Mouse (Mus musculus) layer of hippocampus, adult 18-20 months (tissue): ENCODE measurements around the gene Arhgap8. TPM values are rescaled to one million over a fixed set of nuclear protein-coding genes. Genes with fewer than 3 reads are reported as not detected.

Source experiments
- DNase-seq, 2 experiments: peaks; one replicate each; pipeline ENCODE4 v3.0.0; 2022; ENCODE audit warnings: low spot score in 2 of 2
- total RNA-seq, 2 experiments: library from RNA; stranded (reverse); gene quantifications; 2 replicates each; pipeline ENCODE4 v1.2.3; 2021

The Arhgap8 gene
- total RNA-seq, 2 experiments from 2014 or later: 0.52 TPM; not detected in 1

DNA sequence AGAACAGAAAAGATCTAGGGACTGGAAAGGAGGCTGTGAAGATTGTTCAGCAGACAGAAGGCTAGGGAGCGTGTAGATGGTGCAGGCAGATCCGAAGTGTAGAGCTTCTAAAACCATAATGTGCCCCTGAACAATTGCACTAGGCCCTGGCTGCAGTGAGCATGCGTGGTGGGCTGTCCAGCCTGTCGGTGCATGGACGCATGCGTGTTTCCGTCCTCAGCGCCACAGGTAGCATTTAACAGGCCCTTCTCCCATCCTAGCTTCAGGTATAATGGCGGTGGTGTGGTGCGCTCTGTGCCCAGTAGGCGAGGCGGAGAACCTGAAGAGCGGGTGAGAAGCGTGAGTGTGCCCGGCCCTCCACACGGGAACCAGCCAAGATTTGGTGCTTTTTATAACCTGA is 65.0 kb downstream of the Arhgap8 start:
- no peak for DNase-seq

DNA sequence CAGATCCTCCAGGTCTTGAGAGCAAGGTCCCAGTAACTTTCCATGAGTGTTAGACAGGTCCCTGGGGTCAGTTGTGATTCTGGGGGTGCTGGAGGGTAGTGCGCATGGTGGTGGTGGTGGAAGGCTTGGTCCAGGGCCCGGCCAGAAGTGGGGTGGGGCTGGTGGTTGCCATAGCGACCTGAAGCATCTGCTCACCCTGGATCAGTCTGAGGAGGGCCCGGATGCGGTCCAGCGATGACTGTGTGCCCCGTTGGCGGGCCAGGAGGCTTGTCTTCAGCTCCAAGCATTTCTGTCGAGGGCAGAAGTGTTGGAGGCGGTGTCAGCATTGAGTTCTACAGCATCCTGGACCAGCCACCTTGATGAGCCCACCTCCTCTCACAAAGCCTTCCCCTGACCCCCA is 67.3 kb downstream of the Arhgap8 start:
- DNase-seq: no peak

- no peak for DNase-seq
Measured at GRCm38 (mm10) chr15:84793649-84794048, 73.8 kb downstream of the Arhgap8 start.

- DNase-seq: peak in 1 of 2 experiments; percentile 58
Measured at GRCm38 (mm10) chr15:84800132-84800531, 80.3 kb downstream of the Arhgap8 start.

GRCm38 (mm10) chr15:84803685-84804084 is 83.8 kb downstream of the Arhgap8 start:
- peak; percentile 47 to 80 for DNase-seq

DNA sequence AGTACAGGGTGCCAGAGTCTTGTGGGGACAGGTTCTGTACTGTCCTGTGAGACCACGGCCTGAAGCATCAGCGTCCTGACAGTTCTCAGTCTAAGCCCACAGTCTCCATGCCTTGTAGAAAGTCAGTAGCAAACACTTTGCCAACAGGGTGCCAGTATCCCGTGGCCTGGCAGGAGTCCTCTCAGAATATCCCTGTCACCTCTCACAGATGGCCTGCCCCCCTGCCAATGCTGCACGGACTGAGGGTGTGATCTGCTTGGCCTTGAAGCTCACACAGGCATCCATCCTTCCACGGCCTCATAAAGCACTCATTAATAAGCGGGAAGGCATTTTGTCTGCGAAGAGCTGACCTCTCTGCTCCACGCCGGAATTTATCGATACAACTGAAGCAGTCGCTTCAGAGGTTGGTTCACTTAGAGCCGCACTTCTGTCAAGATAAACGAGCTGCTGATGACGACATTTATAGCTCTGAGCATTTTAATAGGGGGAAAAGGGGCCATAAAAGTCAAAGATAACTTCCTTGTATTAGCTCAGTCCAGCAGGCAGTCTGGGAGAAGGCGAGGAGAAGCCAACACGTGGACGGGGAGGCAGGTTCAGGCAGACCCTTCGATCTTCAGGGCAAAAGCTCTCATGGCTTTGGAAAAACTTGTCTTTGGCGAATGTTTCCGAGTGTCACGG is 89.6 kb downstream of the Arhgap8 start:
- DNase-seq: no peak

GRCm38 (mm10) chr15:84811126-84811525 is 91.3 kb downstream of the Arhgap8 start:
- DNase-seq: no peak

GRCm38 (mm10) chr15:84812831-84813357 is 93.0 kb downstream of the Arhgap8 start:
- DNase-seq: peak; percentile 28 to 63

DNA sequence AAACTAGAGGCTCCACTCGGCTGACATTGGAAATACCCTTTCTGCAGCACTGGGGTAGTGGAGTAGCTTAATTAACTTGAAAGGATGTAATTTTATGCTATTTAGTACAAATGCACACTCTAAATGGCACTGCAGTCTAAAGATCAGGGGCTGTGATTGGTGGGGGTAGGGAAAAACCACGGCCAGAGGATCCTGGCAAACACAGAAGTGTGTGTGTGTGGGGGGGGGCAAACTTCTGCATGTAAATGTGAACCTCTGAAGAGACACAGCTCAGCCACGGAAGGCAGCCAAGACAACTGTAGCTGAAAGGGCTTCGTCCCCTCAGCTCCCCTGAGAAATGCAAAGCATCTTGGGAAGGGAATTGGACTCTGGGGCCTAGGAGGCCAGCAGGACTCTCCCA is 95.3 kb downstream of the Arhgap8 start:
- no peak for DNase-seq

DNA sequence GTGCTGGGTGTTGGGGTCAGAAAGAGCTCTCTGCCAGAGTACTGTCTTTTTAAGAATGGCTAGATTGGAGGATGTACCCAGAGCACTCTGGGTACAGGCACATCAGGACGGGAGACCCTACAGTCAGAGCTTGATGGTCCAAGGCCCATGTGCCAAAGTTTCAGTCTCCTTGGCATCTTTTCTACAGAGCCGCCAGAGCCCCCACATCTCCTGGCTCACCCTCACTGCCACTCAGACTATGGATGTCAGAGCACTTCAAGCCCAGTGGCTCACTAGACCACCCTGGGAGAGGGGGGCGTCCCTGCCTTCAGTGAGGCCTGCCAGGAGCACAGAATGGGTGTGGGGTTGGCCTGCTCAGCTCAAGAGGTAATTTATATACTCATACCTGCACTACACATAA is 97.7 kb downstream of the Arhgap8 start:
- DNase-seq: no peak

DNA sequence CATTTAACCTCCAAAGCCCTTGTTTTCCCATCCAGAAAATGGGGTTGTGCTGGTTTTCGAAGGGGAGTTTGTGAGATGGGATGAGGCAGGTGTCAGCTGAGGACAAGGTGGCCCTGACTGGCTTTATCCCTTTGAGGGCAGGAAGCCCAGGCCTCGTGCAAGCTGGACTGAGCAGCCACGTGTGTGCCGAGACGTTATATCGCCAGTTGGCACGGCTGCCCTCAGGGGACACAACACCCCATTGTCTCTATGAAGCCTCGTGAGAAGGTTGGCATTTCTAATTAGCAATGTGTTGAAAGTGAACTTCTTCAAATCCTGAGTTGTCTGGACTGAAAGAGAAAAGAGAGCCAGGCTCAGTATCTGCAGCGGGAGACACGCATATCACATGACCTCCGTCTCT is 98.4 kb downstream of the Arhgap8 start:
- no peak for DNase-seq

DNA sequence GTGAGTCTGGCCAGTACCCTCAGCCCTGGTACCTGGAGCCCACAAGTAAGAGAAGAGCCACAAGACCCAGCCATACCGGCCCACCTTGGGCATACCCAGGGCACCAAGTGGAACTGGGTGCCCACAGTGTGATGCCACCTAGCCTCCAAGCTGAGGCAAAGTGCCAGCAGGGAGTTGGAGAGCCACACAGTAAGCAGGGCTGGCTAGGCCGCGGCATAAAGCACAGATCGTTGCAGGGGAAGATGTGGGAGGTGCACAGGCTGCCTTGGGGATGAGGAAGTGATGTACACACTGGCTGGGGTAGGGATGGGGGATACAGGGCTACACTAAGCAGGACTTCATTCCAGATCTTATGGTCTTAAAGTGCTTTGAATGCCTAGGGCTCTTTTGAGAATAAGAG is 101.0 kb downstream of the Arhgap8 start:
- peak in 1 of 2 experiments; percentile 53 for DNase-seq

Other genes starting within 250 kb of the Arhgap8 start
- gene Rtl6, start 162.2 kb upstream of the Arhgap8 start, total RNA-seq: 10 to 100 TPM; 53.3 to 56.8 TPM
- 10 to 100 TPM; 14.0 to 14.4 TPM for gene Prr5, start 50.4 kb upstream of the Arhgap8 start, total RNA-seq
- 10 to 100 TPM in 1 of 2 experiments, 1 to 10 TPM in 1; 9.9 to 11.1 TPM for gene Phf21b, start 136.0 kb downstream of the Arhgap8 start, total RNA-seq
- gene Gm29666, start 200.0 kb downstream of the Arhgap8 start, total RNA-seq: 1 to 10 TPM; 1.0 to 1.1 TPM
- gene Nup50, start 203.4 kb downstream of the Arhgap8 start, total RNA-seq: 10 to 100 TPM; 35.3 to 37.9 TPM